Mouse (Mus musculus): Measurements from ENCODE around the gene Rxrg. TPM values are rescaled to one million over a fixed set of nuclear protein-coding genes. Genes with fewer than 3 reads are reported as not detected.

The Rxrg gene
- total and polyA plus RNA-seq, 2 experiments from 2014 or later = 3.0 to 4.7 TPM

DNA sequence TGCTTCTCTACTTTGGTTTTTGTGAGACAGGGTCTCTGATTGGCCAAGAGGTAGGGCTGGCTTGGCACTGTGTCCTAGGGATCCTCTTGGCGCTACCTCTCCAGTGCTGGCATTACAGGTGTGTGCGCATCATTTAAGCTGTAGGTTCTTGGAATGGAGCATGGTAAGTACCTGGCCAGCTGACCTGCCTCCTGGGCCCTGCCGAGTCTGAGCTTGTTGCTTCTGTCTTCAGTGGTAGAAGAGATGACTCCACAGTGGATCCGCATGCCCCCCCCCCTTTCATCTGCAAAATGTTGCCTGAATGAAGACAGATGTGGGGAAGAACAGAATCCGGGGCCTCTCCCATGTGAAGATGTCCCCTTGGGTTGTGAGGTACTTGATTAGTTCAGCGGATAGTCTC, 80.9 kb downstream of the Rxrg start:
- TF ChIP-seq EP300 (IDR thresholded peaks at IDR 0.05; ENCODE audit: low read depth) (no peak), CTCF (IDR thresholded peaks at IDR 0.05; ENCODE audit: low read depth) (no peak)
- Histone ChIP-seq H3K4me2 (ENCODE audit: low read depth, low read length) (no peak overlapping the region), H3K4me1 (ENCODE audit: control insufficient read depth, insufficient read depth) (no peaks in the 10 kb centered on the region), H3K9ac (replicated peaks; ENCODE audit: low read depth, low read length) (no peak overlapping the region), H3K27me3 (ENCODE audit: control insufficient read depth, insufficient read depth, low read length) (no peaks in the 10 kb centered on the region), H3K36me3 (replicated peaks; ENCODE audit: control insufficient read depth, insufficient read depth, low read length) (no peaks in the 10 kb centered on the region), H3K9me3 (replicated peaks; ENCODE audit: control insufficient read depth, low read length) (peaks cover 12% of the 10 kb centered on the region), H3K4me3 (ENCODE audit: low read depth, low read length) (no peak overlapping the region), H3K27ac (ENCODE audit: low read depth) (no peak overlapping the region)
- DNase-seq (ENCODE audit: low spot score) (no peak), ATAC-seq (ENCODE audit: insufficient read depth, low read depth) (no peak)
- WGBS = 87% methylated on average over 6 of the region's 6 CpGs

- peak overlapping the region; percentile 46 for H3K4me3 ChIP-seq (ENCODE audit: low read depth, low read length)
- H3K27me3 ChIP-seq (ENCODE audit: control insufficient read depth, insufficient read depth, low read length) = peaks cover 80% of the 10 kb centered on the region
- TF ChIP-seq EP300 (IDR thresholded peaks at IDR 0.05; ENCODE audit: low read depth) = no peak
- TF ChIP-seq CTCF (IDR thresholded peaks at IDR 0.05; ENCODE audit: low read depth) = no peak
- H3K4me2 ChIP-seq (ENCODE audit: low read depth, low read length) = peak overlapping the region; percentile 91
- H3K4me1 ChIP-seq (ENCODE audit: control insufficient read depth, insufficient read depth) = no peaks in the 10 kb centered on the region
- no peaks in the 10 kb centered on the region for H3K36me3 ChIP-seq (replicated peaks; ENCODE audit: control insufficient read depth, insufficient read depth, low read length)
- under 1% methylated on average over 8 of the region's 8 CpGs for WGBS
- ATAC-seq (ENCODE audit: insufficient read depth, low read depth) (no peak), DNase-seq (ENCODE audit: low spot score) (no peak)
- H3K9me3 ChIP-seq (replicated peaks; ENCODE audit: control insufficient read depth, low read length) = 0 out of 2 replicates have a peak, but pooled peaks cover 7% of the 10 kb centered on the region
- H3K27ac ChIP-seq (ENCODE audit: low read depth) = no peak overlapping the region
- no peak overlapping the region for H3K9ac ChIP-seq (replicated peaks; ENCODE audit: low read depth, low read length)
Observed at GRCm38 (mm10) chr1:167688001-167688346, 89.8 kb downstream of the Rxrg start.

DNA sequence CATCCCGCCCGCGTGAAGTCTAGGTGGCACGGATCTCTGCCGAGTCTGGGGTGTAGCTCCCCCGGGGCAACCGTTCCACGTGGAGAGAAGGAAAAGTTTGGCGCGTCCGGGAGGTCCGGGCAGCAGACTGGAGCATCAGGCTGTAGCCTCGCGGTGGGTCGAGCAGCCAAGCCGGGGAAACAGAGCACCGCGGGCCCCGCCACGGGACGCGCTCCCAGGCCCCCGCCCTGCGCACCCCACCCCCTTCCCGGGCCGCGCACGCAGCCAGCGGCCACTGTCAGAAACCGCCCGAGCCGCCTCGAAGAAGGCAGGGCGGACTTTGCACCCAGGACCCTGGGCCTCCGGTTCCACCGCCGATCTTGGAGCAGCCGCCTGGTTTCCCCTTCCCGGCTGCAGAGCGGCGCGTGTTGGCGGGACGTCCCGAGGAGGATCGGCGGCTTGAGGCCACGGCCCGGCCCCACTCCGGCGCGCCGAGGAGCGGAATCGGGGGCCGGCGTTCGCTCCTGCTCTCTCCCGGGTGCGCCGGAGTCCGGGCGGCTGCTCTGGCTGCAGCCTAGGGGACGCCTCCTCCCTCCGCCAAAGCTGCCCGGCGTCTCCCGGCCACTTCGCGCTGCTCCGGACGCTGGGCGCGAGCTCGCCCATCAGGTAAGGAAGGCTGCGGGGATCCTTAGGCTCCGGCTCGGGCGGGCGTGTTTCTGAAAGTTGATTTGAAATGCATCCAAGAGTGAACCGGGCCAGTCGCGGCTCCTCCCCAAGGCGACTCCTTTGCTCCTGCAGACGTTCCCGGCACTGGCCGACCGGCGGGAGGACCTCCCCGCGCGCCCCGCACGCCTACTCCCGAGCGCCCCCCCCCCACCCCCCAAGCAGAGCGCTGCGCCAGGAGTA, 90.4 kb downstream of the Rxrg start:
- H3K9me3 ChIP-seq (replicated peaks; ENCODE audit: control insufficient read depth, low read length) = 0 out of 2 replicates have a peak, but pooled peaks cover 7% of the 10 kb centered on the region
- peaks cover 86% of the 10 kb centered on the region for H3K27me3 ChIP-seq (ENCODE audit: control insufficient read depth, insufficient read depth, low read length)
- H3K4me2 ChIP-seq (ENCODE audit: low read depth, low read length) = peak overlapping the region; percentile 91
- H3K9ac ChIP-seq (replicated peaks; ENCODE audit: low read depth, low read length) = 0 out of 2 replicates have a peak overlapping the region, but pooled peaks have one; percentile 33
- peak overlapping the region; percentile 46 for H3K4me3 ChIP-seq (ENCODE audit: low read depth, low read length)
- under 1% methylated on average over 73 of the region's 98 CpGs for WGBS
- ATAC-seq (ENCODE audit: insufficient read depth, low read depth) (peak; percentile 27), DNase-seq (ENCODE audit: low spot score) (no peak)
- H3K4me1 ChIP-seq (ENCODE audit: control insufficient read depth, insufficient read depth) = no peaks in the 10 kb centered on the region
- no peak overlapping the region for H3K27ac ChIP-seq (ENCODE audit: low read depth)
- no peaks in the 10 kb centered on the region for H3K36me3 ChIP-seq (replicated peaks; ENCODE audit: control insufficient read depth, insufficient read depth, low read length)
- no peak for TF ChIP-seq CTCF (IDR thresholded peaks at IDR 0.05; ENCODE audit: low read depth)
- TF ChIP-seq EP300 (IDR thresholded peaks at IDR 0.05; ENCODE audit: low read depth) = no peak

- Histone ChIP-seq H3K27me3 (ENCODE audit: control insufficient read depth, insufficient read depth, low read length) (peaks cover 91% of the 10 kb centered on the region), H3K9me3 (replicated peaks; ENCODE audit: control insufficient read depth, low read length) (0 out of 2 replicates have a peak, but pooled peaks cover 7% of the 10 kb centered on the region), H3K4me1 (ENCODE audit: control insufficient read depth, insufficient read depth) (no peaks in the 10 kb centered on the region), H3K9ac (replicated peaks; ENCODE audit: low read depth, low read length) (0 out of 2 replicates have a peak within 1 kb of the TSS, but pooled peaks have one; percentile 33), H3K4me3 (ENCODE audit: low read depth, low read length) (peak within 1 kb of the TSS; percentile 46), H3K27ac (ENCODE audit: low read depth) (no peak within 1 kb of the TSS), H3K4me2 (ENCODE audit: low read depth, low read length) (peak within 1 kb of the TSS; percentile 91), H3K36me3 (replicated peaks; ENCODE audit: control insufficient read depth, insufficient read depth, low read length) (no peaks in the 10 kb centered on the region)
- 4% methylated on average over 3 of the region's 3 CpGs for WGBS
- DNase-seq (ENCODE audit: low spot score) (no peak), ATAC-seq (ENCODE audit: insufficient read depth, low read depth) (no peak)
- no peak for TF ChIP-seq EP300 (IDR thresholded peaks at IDR 0.05; ENCODE audit: low read depth)
Observed at GRCm38 (mm10) chr1:167689232-167689261, 90.9 kb downstream of the Rxrg start, which contains the start of gene Lmx1a. TSS of gene Lmx1a (plus strand) at chr1:167689237.

Other genes starting within 250 kb of the Rxrg start
- gene Aldh9a1, start 248.4 kb upstream of the Rxrg start, total RNA-seq (2014; rRNA removed; ENCODE audit: low replicate concordance) = 8.4 and 17.1 TPM in 2 replicates
- 44.7 and 46.0 TPM in 2 replicates for gene Aldh9a1, start 248.4 kb upstream of the Rxrg start, polyA plus RNA-seq (2015; fragmentation: Nextera tagmentation; extraction: Ambion mirVana)
- 528 and 566 TPM in 2 replicates for gene Mgst3, start 204.5 kb upstream of the Rxrg start, total RNA-seq (2014; rRNA removed; ENCODE audit: low replicate concordance)
- gene Mgst3, start 204.5 kb upstream of the Rxrg start, polyA plus RNA-seq (2015; fragmentation: Nextera tagmentation; extraction: Ambion mirVana) = 306 and 315 TPM in 2 replicates
- gene Lrrc52, start 131.6 kb upstream of the Rxrg start, total RNA-seq (2014; rRNA removed; ENCODE audit: low replicate concordance) = 0.27 and 2.4 TPM in 2 replicates
- gene Lrrc52, start 131.6 kb upstream of the Rxrg start, polyA plus RNA-seq (2015; fragmentation: Nextera tagmentation; extraction: Ambion mirVana) = 0.21 and 0.46 TPM in 2 replicates
- gene Lmx1a, start 90.9 kb downstream of the Rxrg start, total RNA-seq (2014; rRNA removed; ENCODE audit: low replicate concordance) = 0.04 TPM in 1 of 2 replicates, not detected in the other
- gene Lmx1a, start 90.9 kb downstream of the Rxrg start, polyA plus RNA-seq (2015; fragmentation: Nextera tagmentation; extraction: Ambion mirVana) = not detected in 2 replicates

Data from heart, postnatal 0 days (tissue).